Mouse (Mus musculus) myocyte (in vitro differentiated cells): ENCODE results near the gene Ppm1e. TPM values are rescaled to one million over a fixed set of nuclear protein-coding genes. Genes with fewer than 3 reads are reported as not detected.

Experiments
- H3K27me3 ChIP-seq: one replicate; pipeline ENCODE4 v1.6.1; 2011; ENCODE audit not compliant: control insufficient read depth, insufficient read depth, insufficient read length
- H3K36me3 ChIP-seq: one replicate; pipeline ENCODE4 v1.6.1; 2011; ENCODE audit not compliant: control insufficient read depth, insufficient read depth
- H3K4me2 ChIP-seq: one replicate; pipeline ENCODE4 v1.6.1; 2011; ENCODE audit warnings: low read depth, control low read depth
- H3K4me3 ChIP-seq: one replicate; pipeline ENCODE4 v1.5.1; 2011; ENCODE audit warnings: mild to moderate bottlenecking, control low read depth, moderate library complexity
- H3K79me2 ChIP-seq: one replicate; pipeline ENCODE4 v1.6.1; 2011; ENCODE audit not compliant: control insufficient read depth, insufficient read depth
- H3ac ChIP-seq: one replicate; pipeline ENCODE4 v1.6.1; 2011; ENCODE audit not compliant: control insufficient read depth, insufficient read length
- CEBPB ChIP-seq: IDR thresholded peaks from 2 replicates; pipeline ENCODE4 v1.6.1; 2011; ENCODE audit warnings: mild to moderate bottlenecking, moderate library complexity; ENCODE audit not compliant: poor library complexity, insufficient read depth, severe bottlenecking
- E2F4 ChIP-seq: IDR thresholded peaks from one replicate; pipeline ENCODE4 v1.6.1; 2011; ENCODE audit warnings: mild to moderate bottlenecking, control low read depth, moderate library complexity; ENCODE audit not compliant: insufficient read depth
- MAX ChIP-seq: IDR thresholded peaks from one replicate; pipeline ENCODE4 v1.6.1; 2011; ENCODE audit warnings: low read depth, mild to moderate bottlenecking, control low read depth
- MYOD1 ChIP-seq, 3 experiments: IDR thresholded peaks; one replicate each; pipeline ENCODE4 v1.6.1; 2011; ENCODE audit warnings: control low read depth in 2 of 3, low read depth in 2 of 3, mild to moderate bottlenecking in 2 of 3, moderate library complexity in 1 of 3; ENCODE audit not compliant: insufficient read length in 2 of 3, control insufficient read depth in 1 of 3
- MYOG ChIP-seq, 3 experiments: IDR thresholded peaks; one replicate each; pipeline ENCODE4 v1.6.1; 2011; ENCODE audit warnings: control low read depth in 2 of 3, low read depth in 2 of 3, mild to moderate bottlenecking in 2 of 3; ENCODE audit not compliant: insufficient read length in 2 of 3, control insufficient read depth in 1 of 3, insufficient read depth in 1 of 3
- POLR2A ChIP-seq: IDR thresholded peaks from one replicate; pipeline ENCODE4 v1.6.1; 2011; ENCODE audit warnings: low read depth, mild to moderate bottlenecking, control low read depth, moderate library complexity; ENCODE audit not compliant: insufficient read length
- POLR2AphosphoS2 ChIP-seq: IDR thresholded peaks from one replicate; pipeline ENCODE4 v1.6.1; 2011; ENCODE audit warnings: low read depth, control low read depth; ENCODE audit not compliant: insufficient read length
- REST ChIP-seq: IDR thresholded peaks from one replicate; pipeline ENCODE4 v1.6.1; 2011; ENCODE audit warnings: mild to moderate bottlenecking, control low read depth, moderate library complexity; ENCODE audit not compliant: insufficient read depth, insufficient read length
- SRF ChIP-seq: IDR thresholded peaks from one replicate; pipeline ENCODE4 v1.6.1; 2011; ENCODE audit warnings: low read depth; ENCODE audit not compliant: control insufficient read depth, insufficient read length
- TCF12 ChIP-seq: IDR thresholded peaks from one replicate; pipeline ENCODE4 v1.6.1; 2011; ENCODE audit warnings: mild to moderate bottlenecking, control low read depth; ENCODE audit not compliant: poor library complexity, insufficient read depth, severe bottlenecking
- TCF3 ChIP-seq: IDR thresholded peaks from one replicate; pipeline ENCODE4 v1.6.1; 2011; ENCODE audit warnings: low read depth, control low read depth; ENCODE audit not compliant: insufficient read length
- USF1 ChIP-seq: IDR thresholded peaks from one replicate; pipeline ENCODE4 v1.6.1; 2011; ENCODE audit warnings: low read depth, mild to moderate bottlenecking, control low read depth, moderate library complexity
- polyA plus RNA-seq: library from polyadenylated mRNA; unstranded; fragments of >200 nt; fragmentation: generic; extraction: Trizol; gene quantifications from one replicate; pipeline ENCODE4 v1.2.1, GENCODE M21; 2012; ENCODE audit warnings: missing spikeins

Ppm1e gene
- polyA plus RNA-seq, 1 experiment, result 1.4 TPM

DNA sequence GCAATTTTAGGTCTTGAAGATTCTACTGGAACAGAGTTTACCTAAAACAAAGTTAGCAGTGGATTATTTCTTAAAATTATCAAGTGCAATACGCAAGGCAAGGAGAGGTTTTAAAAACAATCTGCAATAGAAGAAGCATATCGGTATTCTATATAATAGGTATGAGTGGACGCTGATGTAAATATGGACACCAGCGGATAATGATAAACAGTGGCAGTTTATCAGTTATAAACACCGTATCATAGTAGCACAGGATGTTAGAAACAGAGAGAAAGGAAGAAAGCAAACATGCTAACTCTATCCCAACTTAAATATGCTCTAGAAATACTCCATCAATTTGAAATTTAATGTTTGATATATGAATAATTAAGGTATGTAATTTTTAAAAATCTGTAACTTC lies 6.3 kb upstream of the Ppm1e start:
- no peaks in the 10 kb centered on the region for H3K79me2 ChIP-seq
- no peak overlapping the region for H3K4me2 ChIP-seq
- TF ChIP-seq TCF12 (no peak), MYOG (IDR thresholded peaks at IDR 0.05; ENCODE audit: control insufficient read depth in 1 of 3, insufficient read depth in 1 of 3, insufficient read length in 2 of 3, low read depth in 2 of 3) (no peak), MYOD1 (IDR thresholded peaks at IDR 0.05; ENCODE audit: control insufficient read depth in 1 of 3, insufficient read length in 2 of 3, low read depth in 2 of 3) (no peak), MAX (no peak), USF1 (no peak), REST (no peak)
- H3ac ChIP-seq, result no peak overlapping the region
- H3K36me3 ChIP-seq, result no peaks in the 10 kb centered on the region
- H3K27me3 ChIP-seq, result no peaks in the 10 kb centered on the region
- no peak overlapping the region for H3K4me3 ChIP-seq

DNA sequence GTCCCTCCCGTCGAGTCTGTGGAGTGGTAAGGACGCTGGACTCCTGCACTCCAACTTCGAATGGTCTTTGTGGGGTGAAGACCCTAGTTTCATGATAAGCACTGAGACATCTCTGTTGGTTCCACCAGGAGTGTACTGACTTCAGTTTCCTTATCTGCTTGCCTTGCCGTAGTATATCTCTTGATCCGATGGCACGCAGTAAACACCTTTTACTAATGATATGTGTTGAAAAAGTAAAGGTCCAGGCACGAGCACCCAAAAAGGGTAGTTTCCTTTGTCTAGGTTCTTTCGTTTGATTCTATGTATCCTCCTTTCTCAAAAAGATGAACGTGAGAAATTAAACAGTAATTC lies 414 bp upstream of the Ppm1e start:
- Histone ChIP-seq H3K79me2 (no peaks in the 10 kb centered on the region), H3K36me3 (no peaks in the 10 kb centered on the region)
- TF ChIP-seq MYOD1 (IDR thresholded peaks at IDR 0.05; ENCODE audit: control insufficient read depth in 1 of 3, insufficient read length in 2 of 3, low read depth in 2 of 3) (no peak), MAX (no peak), POLR2AphosphoS2 (no peak), SRF (no peak), TCF12 (no peak), TCF3 (no peak), USF1 (no peak)

DNA sequence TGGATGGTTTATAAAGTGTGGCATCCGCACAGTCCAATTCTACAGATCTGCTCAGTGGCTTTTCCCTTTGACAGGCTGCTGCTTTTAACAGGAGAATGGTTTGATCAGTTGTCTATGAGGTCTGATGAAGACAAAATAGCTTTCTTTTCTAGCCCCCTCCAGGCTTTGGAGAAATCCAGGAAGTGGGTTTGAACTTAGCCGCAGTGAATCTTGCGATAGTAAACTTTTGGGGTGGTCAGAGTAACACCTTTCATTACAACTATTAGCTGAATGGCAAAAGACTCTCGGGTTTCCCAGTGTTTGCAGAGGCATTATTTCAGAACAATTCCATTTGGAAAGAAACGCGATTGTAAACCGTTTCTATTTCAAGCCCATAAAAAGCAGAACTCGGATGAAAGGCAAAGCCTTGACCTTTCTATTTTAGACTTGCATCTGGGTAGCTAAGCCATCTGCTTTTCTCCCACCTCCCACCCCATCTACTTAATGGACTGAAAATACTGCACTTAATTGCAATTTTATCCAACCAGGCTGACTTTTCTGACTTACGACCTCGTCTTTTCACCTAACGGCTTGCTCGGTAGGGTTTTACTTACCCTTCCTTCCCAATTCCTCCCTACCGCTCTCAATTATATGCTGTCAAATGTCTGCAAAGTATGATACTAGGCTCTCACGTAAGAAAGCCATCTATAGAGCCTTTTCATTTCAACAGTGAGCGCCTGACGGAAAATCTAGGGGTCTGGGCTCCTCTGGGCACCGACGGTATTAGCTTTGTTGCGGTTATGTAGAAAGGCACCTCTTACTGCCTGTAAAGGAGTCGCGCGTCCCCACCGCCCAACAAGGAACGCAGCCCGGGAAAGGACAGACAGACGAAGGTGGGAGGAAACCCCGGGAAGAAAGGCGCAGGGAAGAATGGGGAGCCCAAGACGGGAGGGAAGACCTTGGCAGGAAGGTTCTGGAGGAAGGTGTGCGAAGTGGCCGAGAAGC lies 1.2 kb downstream of the Ppm1e start:
- TF ChIP-seq MAX (no peak), TCF3 (no peak), E2F4 (no peak), CEBPB (no peak), TCF12 (no peak), POLR2A (no peak), USF1 (no peak), MYOD1 (IDR thresholded peaks at IDR 0.05; ENCODE audit: control insufficient read depth in 1 of 3, insufficient read length in 2 of 3, low read depth in 2 of 3) (no peak), POLR2AphosphoS2 (no peak), SRF (no peak), MYOG (IDR thresholded peaks at IDR 0.05; ENCODE audit: control insufficient read depth in 1 of 3, insufficient read depth in 1 of 3, insufficient read length in 2 of 3, low read depth in 2 of 3) (no peak)
- Histone ChIP-seq H3K4me3 (peak overlapping the region; percentile 34), H3K79me2 (no peaks in the 10 kb centered on the region), H3K36me3 (no peaks in the 10 kb centered on the region), H3K27me3 (peaks cover 5% of the 10 kb centered on the region), H3ac (peak overlapping the region; percentile 23), H3K4me2 (peak overlapping the region; percentile 84)

More for the DNA sequence above, 414 bp upstream of the Ppm1e start:
- Histone ChIP-seq H3K4me3 (peak overlapping the region; percentile 34), H3K4me2 (peak overlapping the region; percentile 84), H3ac (peak overlapping the region; percentile 23), H3K27me3 (peaks cover 5% of the 10 kb centered on the region)

DNA sequence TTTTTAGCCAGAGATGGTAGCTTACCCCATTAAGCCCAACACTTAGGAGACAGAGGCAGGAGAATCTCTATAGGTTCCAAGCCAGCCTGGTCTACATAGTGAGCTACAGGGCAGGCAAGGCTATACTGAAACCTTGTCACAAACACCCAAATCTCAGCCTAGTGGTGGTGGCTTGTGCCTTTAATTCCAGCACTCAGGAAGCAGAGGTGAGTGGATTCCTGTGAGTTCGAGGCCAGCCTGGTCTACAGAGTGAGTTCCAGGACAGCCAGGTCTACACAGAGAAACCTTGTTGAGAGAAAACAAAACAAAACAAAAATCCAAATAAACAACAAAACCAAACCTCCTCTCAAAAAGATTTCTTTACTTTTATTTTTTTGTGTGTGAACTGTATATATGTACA lies 4.0 kb downstream of the Ppm1e start:
- Histone ChIP-seq H3K36me3 (no peaks in the 10 kb centered on the region), H3K27me3 (peaks cover 5% of the 10 kb centered on the region)
- no peak for TF ChIP-seq CEBPB
- no peak for TF ChIP-seq POLR2AphosphoS2
- no peak for TF ChIP-seq REST
- no peak for TF ChIP-seq MYOG (IDR thresholded peaks at IDR 0.05; ENCODE audit: control insufficient read depth in 1 of 3, insufficient read depth in 1 of 3, insufficient read length in 2 of 3, low read depth in 2 of 3)
- no peak for TF ChIP-seq POLR2A
- TF ChIP-seq SRF, result no peak
- no peak for TF ChIP-seq E2F4
- TF ChIP-seq MAX, result no peak
- TF ChIP-seq TCF12, result no peak
- no peak for TF ChIP-seq MYOD1 (IDR thresholded peaks at IDR 0.05; ENCODE audit: control insufficient read depth in 1 of 3, insufficient read length in 2 of 3, low read depth in 2 of 3)
- TF ChIP-seq USF1, result no peak
- no peak for TF ChIP-seq TCF3

DNA sequence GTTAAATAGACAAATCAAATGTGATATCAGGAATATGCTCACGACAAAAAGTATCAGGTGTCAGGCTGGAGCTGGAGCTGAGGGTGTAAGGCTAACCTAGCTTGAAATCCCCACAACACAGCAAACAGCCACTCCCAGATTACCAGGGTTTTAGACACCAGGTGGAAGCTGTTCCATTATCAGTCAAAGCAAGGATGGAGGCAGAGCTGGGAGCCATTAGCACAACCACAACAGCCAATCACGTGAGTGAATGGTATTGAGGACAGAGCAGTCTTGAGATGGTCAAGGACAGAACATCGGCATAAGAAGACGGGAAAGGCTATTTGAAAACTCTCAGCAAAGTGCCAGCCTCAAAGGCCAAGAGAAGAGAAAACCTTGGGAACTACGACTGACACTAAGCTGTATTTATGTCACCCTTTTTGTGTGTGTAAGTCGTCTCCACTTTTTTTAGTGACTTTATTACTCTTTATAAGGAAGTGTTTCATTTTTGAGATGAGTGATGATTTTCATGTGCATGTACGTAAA lies 5.1 kb downstream of the Ppm1e start:
- TF ChIP-seq MAX (no peak), MYOD1 (IDR thresholded peaks at IDR 0.05; ENCODE audit: control insufficient read depth in 1 of 3, insufficient read length in 2 of 3, low read depth in 2 of 3) (no peak), USF1 (no peak), MYOG (IDR thresholded peaks at IDR 0.05; ENCODE audit: control insufficient read depth in 1 of 3, insufficient read depth in 1 of 3, insufficient read length in 2 of 3, low read depth in 2 of 3) (no peak), REST (no peak), TCF3 (no peak), E2F4 (no peak)
- H3K4me3 ChIP-seq, result no peak overlapping the region
- H3K4me2 ChIP-seq, result no peak overlapping the region
- H3ac ChIP-seq, result no peak overlapping the region
- peaks cover 5% of the 10 kb centered on the region for H3K27me3 ChIP-seq
- no peaks in the 10 kb centered on the region for H3K36me3 ChIP-seq
- no peaks in the 10 kb centered on the region for H3K79me2 ChIP-seq

More for the DNA sequence above, 4.0 kb downstream of the Ppm1e start:
- H3K4me2 ChIP-seq, result no peak overlapping the region
- no peak overlapping the region for H3K4me3 ChIP-seq
- H3ac ChIP-seq, result no peak overlapping the region
- no peaks in the 10 kb centered on the region for H3K79me2 ChIP-seq
